Mouse (Mus musculus) left cerebral cortex, adult 18-20 months (tissue): ENCODE results near the gene Hint1. TPM values are rescaled to one million over a fixed set of nuclear protein-coding genes. Genes with fewer than 3 reads are reported as not detected.
"Not testable (repeated sequence)": the region's sequence is repeated elsewhere in the genome, so short reads cannot be mapped to it uniquely, and the experiment has no call there.

Experiments used
- DNase-seq, 2 experiments: peaks; one replicate each; pipeline ENCODE4 v3.0.0; 2021 to 2022; ENCODE audit warnings: low spot score in 2 of 2, mixed read lengths in 1 of 2
- total RNA-seq, 2 experiments: library from RNA; stranded (reverse); gene quantifications; 2 replicates each; pipeline ENCODE4 v1.2.3; 2021

The Hint1 gene
- total RNA-seq, 2 experiments from 2014 or later, result 262 to 270 TPM

- no peak for DNase-seq
Observed at GRCm38 (mm10) chr11:54894589-54894988, 28.4 kb downstream of the Hint1 start.

GRCm38 (mm10) chr11:54896646-54897045, 30.5 kb downstream of the Hint1 start:
- DNase-seq, result not testable (repeated sequence)

- DNase-seq, result no peak
Observed at GRCm38 (mm10) chr11:54897470-54897869, 31.3 kb downstream of the Hint1 start.

GRCm38 (mm10) chr11:54899657-54900056, 33.5 kb downstream of the Hint1 start:
- no peak for DNase-seq

DNA sequence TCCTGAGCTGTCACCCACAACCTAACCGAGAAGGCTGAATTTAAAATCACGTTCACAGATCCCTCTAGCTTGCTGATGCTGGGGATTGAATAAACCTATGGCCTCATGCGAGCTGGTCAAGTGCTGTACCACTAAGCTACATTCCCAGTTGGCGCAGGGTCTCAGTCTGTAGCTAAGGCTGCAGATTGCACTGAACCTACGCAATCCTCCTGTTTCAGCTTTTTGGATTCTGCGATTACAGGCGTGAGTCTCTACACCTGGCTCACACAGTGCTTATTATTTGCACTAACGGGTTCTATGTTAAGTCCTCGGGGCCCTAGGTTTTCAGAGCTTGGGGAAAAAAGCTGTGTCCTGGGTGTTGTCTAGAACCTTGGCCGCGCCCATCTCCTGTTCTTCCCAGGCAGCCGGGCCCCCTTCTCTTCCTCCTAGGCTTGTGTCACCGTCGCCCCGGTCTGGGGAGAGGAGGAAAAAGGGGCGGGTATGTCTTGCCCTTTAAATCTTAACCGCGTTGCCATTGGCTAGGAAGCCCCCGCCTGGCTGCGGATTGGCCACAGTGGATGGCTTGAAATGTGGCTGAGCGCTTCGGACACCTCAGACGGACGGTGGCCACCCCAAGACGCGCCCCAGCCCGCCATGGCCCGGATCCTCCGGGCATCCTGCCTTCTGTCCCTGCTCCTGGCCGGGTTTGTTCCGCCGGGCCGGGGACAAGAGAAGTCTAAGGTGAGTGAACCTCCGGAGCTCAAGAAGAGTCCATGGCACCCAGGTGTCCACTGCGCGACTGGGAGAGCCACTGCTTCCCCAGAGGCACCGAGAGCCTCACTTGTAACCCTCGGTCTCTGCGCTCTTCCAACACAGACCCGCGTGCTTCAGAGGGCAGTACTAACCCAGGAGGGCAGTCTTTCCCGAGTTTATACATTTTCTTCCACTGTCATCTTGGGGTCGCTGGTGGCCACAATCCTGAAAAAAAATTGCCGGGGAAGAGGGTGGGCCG, 36.4 kb downstream of the Hint1 start, which contains the start of gene Gpx3:
Gpx3 (plus strand) TSS at position 121 of the 991 bp plus-strand sequence.
- DNase-seq, result peak; percentile 51 to 53

DNA sequence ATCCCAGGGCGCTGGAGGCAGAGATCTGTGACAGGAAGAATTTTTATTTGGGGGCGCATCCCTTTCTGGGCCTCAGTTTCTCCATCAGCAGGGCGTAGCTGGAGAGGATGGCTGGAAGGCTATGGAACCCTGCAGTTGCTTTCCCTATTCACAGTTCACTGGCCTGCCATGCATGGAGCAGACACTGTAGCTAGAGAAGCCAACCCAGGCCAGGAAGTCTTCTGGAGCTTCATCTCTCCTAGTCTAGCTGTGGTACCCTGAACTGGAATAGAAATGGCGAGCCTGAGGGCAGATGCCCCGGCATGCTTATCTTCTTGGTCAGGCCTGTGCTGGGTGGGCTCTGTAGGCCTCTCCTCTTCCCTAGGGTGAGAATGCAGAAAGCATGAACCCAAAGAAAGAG, 37.2 kb downstream of the Hint1 start:
- DNase-seq, result no peak

DNA sequence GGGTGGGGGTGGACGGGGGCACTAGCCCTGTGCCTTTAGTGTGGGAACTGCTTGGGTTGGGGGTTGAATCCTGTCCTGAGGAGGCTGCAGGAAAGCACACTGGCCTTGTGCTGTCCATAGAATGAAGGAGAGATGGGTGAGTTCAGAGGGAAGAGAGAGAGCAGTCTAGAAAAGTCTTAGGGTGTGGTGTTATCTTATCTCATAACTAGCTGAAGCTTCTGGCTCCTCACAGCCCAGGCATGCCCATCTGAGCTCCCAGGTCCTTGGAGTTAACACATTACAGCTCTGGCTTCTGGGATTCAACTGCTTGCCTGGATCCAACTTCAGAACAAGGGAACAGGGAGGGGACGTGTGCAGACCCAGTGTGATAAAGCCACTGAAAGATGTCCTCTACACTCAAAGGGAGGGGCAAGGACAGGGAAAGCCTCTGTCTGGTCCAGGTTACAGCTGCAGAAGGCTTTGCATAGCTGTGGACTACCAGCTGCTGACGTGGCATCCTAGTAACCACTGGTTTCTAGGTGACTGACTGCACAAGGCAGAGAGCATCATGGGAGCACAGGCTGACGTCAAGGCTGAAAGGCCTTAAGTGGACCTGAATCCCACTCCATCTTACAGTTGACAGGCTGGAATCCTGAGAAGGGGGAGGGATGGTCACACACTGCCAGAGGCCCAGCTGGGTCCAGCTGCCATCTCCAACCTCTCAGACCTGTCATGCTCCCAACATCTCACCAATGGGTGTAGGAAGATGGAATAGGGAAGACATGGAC, 37.9 kb downstream of the Hint1 start:
- no peak for DNase-seq

DNA sequence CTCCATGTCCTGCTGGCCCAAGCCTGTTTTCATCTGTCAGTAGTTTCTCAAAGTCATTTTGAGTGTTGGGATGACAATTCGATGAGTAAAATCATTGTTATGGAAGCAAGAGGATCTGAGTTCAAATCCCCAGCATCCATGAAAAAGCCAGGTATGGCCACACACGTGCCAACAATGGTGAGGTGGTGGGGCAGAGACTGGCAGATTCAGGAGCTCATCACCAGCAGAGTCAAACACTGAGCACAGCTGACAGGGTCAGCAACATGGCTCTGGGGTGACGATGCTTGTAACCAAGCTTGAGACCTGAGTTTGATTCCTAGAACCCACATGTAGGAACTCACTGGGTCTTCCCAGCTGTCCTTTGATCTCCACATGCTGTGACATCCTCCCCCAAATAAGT, 38.9 kb downstream of the Hint1 start:
- DNase-seq, result no peak

DNA sequence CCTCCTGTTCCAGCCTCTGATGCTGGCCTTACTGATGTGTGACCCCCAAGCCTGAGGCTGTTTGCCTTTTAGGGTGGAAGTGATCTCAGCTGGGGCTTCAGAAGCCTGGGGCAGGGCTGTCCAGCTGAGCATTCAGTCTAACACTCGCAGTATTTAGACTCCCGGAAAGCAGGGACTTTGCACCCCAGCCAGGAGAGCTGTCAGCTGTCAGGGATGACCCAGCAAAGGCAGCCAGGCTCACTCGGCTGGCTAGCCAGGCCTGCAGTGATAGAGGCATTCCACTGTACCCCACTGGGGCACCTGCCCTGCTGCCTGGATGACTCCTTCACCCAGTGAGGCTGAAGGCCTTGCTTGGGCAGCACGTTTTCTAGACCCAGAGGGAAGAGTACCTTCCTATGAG, 39.7 kb downstream of the Hint1 start:
- DNase-seq, result no peak

DNA sequence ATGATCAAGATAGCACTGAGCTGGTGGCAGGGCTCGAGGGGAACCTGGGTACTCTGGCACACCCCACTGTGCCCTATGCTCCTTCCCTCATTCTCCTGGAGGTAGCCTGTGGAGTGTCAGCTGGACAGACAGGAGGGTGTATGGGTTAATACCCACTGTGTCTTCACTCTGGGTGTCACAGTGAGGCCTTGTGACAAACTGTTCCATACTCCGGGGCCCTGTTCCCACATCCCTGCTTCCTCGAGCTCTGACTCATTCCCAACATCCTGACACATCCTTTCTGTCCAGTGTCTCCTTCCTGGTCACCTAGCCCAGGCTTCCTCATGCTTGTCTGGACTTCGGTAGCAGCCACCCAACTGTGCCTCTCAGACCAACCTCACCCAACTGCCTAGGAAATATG, 40.3 kb downstream of the Hint1 start:
- DNase-seq, result no peak

- DNase-seq, result no peak
Observed at GRCm38 (mm10) chr11:54907259-54907658, 41.1 kb downstream of the Hint1 start.

GRCm38 (mm10) chr11:54909273-54909672, 43.1 kb downstream of the Hint1 start:
- no peak for DNase-seq

- DNase-seq, result no peak
Observed at GRCm38 (mm10) chr11:54910081-54910665, 44.0 kb downstream of the Hint1 start.

DNA sequence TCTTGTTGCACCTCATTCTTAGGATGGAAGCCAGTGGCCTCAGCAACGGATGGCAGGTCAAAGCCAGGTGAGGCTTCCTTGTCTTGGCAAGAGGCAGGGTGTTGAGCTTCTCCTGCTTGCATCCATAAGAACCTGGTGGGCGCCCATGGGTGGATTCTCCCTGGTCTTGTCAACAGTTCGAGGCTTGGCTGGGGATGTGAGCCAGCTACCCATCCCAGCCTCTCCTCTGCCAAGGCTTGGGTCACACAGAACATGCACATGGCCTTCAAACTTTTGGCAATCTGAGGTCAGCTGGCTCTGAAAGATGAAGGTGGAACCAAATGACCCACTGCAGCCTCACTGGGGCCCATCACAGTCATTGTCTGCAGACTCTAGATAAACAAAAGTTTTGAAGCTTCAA, 45.0 kb downstream of the Hint1 start:
- no peak for DNase-seq

DNA sequence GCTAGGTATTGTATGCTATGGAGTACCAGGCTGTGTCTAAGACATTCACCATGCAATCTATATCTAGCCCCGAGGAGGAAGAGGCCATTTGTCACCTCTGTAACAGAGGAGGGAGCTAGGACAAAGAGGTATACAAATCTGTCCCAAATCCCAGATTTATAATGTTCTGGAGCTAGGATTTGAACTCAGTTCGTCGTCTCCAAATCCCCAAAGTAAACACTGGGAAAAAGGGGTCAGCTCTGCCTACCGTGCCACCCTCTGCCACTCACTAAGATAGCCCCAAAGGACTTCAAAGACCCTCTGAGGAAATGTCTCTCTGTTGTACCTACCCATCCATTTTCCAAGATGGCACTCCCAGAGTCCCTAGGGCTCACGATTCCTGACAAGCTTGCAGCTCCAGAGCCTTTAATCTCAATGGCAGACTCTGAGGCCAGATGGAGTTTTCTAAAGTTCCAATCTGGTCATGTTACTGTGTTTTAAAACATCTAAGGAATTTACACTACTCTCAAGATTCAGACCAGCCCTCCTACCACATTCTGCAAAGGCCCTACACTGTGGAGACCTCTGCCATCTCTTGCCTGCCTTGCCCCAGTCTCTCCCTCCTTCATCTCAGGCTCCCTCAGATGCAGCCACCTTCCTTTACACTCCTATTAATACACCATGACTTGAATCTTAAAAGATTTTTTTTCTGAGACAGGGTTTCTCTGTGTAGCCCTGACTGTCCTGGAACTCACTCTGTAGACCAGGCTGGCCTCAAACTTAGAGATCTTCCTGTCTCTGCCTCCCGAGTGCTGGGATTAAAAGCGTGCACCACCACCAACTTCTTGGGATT, 45.7 kb downstream of the Hint1 start:
- no peak for DNase-seq

DNA sequence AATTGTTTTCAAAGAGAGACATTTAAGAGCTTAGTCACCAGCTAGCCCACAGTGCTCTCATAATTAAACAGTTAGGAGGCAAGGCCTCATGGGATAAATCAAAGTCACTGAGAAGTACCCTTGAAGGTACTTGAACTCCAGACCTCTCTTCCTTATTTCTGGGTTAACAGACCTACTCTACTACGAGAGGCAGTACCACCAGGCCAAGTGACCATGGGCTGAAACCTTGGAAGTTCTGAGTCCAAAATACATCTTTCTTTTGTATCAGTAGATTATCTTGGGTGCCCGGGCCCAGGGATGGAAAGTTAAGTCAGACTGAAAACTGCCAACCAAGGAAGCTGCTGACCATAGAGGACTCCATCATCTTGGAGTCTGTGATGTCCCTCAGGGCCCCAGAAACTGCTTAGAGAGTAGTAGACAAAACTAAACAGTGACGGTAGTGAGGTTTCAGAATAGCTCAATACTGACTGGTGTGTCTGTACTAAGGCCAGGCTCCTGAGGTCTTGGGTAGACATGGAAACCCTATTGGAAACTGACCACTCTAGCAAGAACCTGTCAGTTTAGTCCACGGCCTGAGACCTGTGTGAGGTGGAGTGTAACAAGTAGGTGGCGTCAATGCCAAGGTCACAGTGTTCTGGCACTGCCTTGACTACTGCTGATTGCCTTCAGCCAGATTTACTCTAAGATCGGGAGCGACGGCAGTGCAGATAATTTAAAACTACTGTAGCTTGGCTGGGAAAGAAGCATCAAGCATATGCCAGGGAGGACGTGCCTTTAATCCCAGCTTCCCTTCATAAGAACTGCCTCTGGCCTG, 46.5 kb downstream of the Hint1 start:
- DNase-seq, result no peak

GRCm38 (mm10) chr11:54913841-54914240, 47.7 kb downstream of the Hint1 start:
- no peak for DNase-seq

- DNase-seq, result no peak
Observed at GRCm38 (mm10) chr11:54917461-54917860, 51.3 kb downstream of the Hint1 start.

DNA sequence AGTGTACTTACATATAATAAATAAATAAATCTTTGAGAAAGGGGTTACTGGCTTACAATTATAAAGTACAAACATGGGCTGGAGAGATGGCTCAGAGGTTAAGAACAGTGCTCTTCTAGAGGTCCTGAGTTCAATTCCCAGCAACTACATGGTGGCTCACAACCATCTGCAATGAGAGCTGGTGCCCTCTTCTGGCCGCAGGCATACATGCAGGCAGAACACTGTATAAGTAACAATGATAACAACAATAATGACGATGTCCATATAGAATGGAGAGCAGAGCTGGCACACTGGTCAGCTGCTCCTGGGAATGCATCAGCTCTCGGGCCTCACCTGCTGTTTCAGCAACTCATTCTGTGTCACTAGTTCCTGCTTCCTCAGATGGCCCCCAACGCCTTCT, 52.1 kb downstream of the Hint1 start:
- no peak for DNase-seq
